Mouse (Mus musculus): ENCODE data around the gene Ptpn5. TPM values are rescaled to one million over a fixed set of nuclear protein-coding genes. Genes with fewer than 3 reads are reported as not detected.

Gene Ptpn5
- total and polyA plus RNA-seq, 3 experiments, result 0.03 TPM; not detected in 2

GRCm38 (mm10) chr7:47059339-47059738 is 74.1 kb downstream of the Ptpn5 start (continued):
- TF ChIP-seq USF1 (IDR thresholded peaks at IDR 0.05; ENCODE audit: low read depth, low read length) (no peak), NELFE (IDR thresholded peaks at IDR 0.05; ENCODE audit: low read depth, low read length) (no peak), CHD2 (IDR thresholded peaks at IDR 0.05; ENCODE audit: low read length) (no peak), MYC (IDR thresholded peaks at IDR 0.05; ENCODE audit: low read depth, low read length) (no peak), TCF12 (IDR thresholded peaks at IDR 0.05; ENCODE audit: low read depth, low read length) (peak; percentile 54), GATA1 (IDR thresholded peaks at IDR 0.05; ENCODE audit: low read depth, low read length) (peak; percentile 60)

- no peaks in the 10 kb centered on the region for H3K27me3 ChIP-seq (ENCODE audit: control insufficient read depth in 1 of 2, insufficient read depth in 2 of 2, low read length in 2 of 2)
- no peak overlapping the region for H3K27ac ChIP-seq (ENCODE audit: control insufficient read depth, low read depth, low read length)
- H3K36me3 ChIP-seq (ENCODE audit: control insufficient read depth in 1 of 2, insufficient read depth in 2 of 2, low read length in 2 of 2), result peaks cover 0 to 6% of the 10 kb centered on the region in 2 experiments; a peak in 2 of 4 replicates
- H3K79me2 ChIP-seq (ENCODE audit: control insufficient read depth, insufficient read depth, low read length, poor library complexity), result no peaks in the 10 kb centered on the region
- no peak overlapping the region for H3K9ac ChIP-seq (ENCODE audit: control insufficient read depth, low read depth, low read length, poor library complexity, severe bottlenecking)
- H3K4me1 ChIP-seq (ENCODE audit: control insufficient read depth in 1 of 2, insufficient read depth in 2 of 2, low read length in 2 of 2), result peaks cover 0 to 7% of the 10 kb centered on the region in 2 experiments; a peak in 3 of 4 replicates
- no peaks in the 10 kb centered on the region for H3K9me3 ChIP-seq (replicated peaks; ENCODE audit: insufficient read depth, low read length)
- DNase-seq (ENCODE audit: low read depth, low spot score), result no peak
- no peak overlapping the region for H3K4me3 ChIP-seq (ENCODE audit: control insufficient read depth in 1 of 2, insufficient read depth in 1 of 2, low read depth in 2 of 2, low read length in 2 of 2)
- TF ChIP-seq TCF12 (IDR thresholded peaks at IDR 0.05; ENCODE audit: low read depth, low read length) (no peak), NELFE (IDR thresholded peaks at IDR 0.05; ENCODE audit: low read depth, low read length) (no peak), USF2 (IDR thresholded peaks at IDR 0.05; ENCODE audit: borderline replicate concordance in 1 of 2, insufficient read depth in 1 of 2, low read depth in 1 of 2, low read length in 2 of 2) (no peak), ETS1 (IDR thresholded peaks at IDR 0.05; ENCODE audit: low read depth, low read length) (no peak), MYC (IDR thresholded peaks at IDR 0.05; ENCODE audit: low read depth, low read length) (no peak), SIN3A (IDR thresholded peaks at IDR 0.05; ENCODE audit: low read length) (no peak), BHLHE40 (IDR thresholded peaks at IDR 0.05; ENCODE audit: borderline replicate concordance, low read depth, low read length) (no peak), TBP (IDR thresholded peaks at IDR 0.05; ENCODE audit: low read depth, low read length) (no peak), SMC3 (IDR thresholded peaks at IDR 0.05; ENCODE audit: low read depth, low read length) (no peak), POLR2AphosphoS5 (IDR thresholded peaks at IDR 0.05; ENCODE audit: borderline replicate concordance, low read depth, low read length) (no peak), ZC3H11A (IDR thresholded peaks at IDR 0.05; ENCODE audit: low read depth, low read length) (no peak)
Observed at GRCm38 (mm10) chr7:47056273-47056672, 77.2 kb downstream of the Ptpn5 start.

GRCm38 (mm10) chr7:47055744-47056143 is 77.7 kb downstream of the Ptpn5 start:
- no peak for TF ChIP-seq MEF2A (IDR thresholded peaks at IDR 0.05; ENCODE audit: extremely low read depth, insufficient replicate concordance, low read depth, low read length, poor library complexity, severe bottlenecking)
- TF ChIP-seq MAX (IDR thresholded peaks at IDR 0.05; ENCODE audit: low read length), result no peak
- TF ChIP-seq TBP (IDR thresholded peaks at IDR 0.05; ENCODE audit: low read depth, low read length), result no peak
- no peak for TF ChIP-seq UBTF (IDR thresholded peaks at IDR 0.05; ENCODE audit: borderline replicate concordance, insufficient read depth, low read depth, low read length)
- no peak for TF ChIP-seq ZMIZ1 (IDR thresholded peaks at IDR 0.05; ENCODE audit: low read depth, low read length)
- no peak for TF ChIP-seq CHD1 (IDR thresholded peaks at IDR 0.05; ENCODE audit: low read depth, low read length)
- TF ChIP-seq USF2 (IDR thresholded peaks at IDR 0.05; ENCODE audit: borderline replicate concordance in 1 of 2, insufficient read depth in 1 of 2, low read depth in 1 of 2, low read length in 2 of 2), result no peak
- TF ChIP-seq ZC3H11A (IDR thresholded peaks at IDR 0.05; ENCODE audit: low read depth, low read length), result no peak
- no peak overlapping the region for H3K9ac ChIP-seq (ENCODE audit: control insufficient read depth, low read depth, low read length, poor library complexity, severe bottlenecking)
- H3K4me1 ChIP-seq (ENCODE audit: control insufficient read depth in 1 of 2, insufficient read depth in 2 of 2, low read length in 2 of 2), result peaks cover 0 to 11% of the 10 kb centered on the region in 2 experiments; a peak in 3 of 4 replicates
- no peak overlapping the region for H3K4me3 ChIP-seq (ENCODE audit: control insufficient read depth in 1 of 2, insufficient read depth in 1 of 2, low read depth in 2 of 2, low read length in 2 of 2)
- DNase-seq (ENCODE audit: low read depth, low spot score), result no peak
- no peaks in the 10 kb centered on the region for H3K79me2 ChIP-seq (ENCODE audit: control insufficient read depth, insufficient read depth, low read length, poor library complexity)
- H3K27ac ChIP-seq (ENCODE audit: control insufficient read depth, low read depth, low read length), result no peak overlapping the region
- H3K9me3 ChIP-seq (replicated peaks; ENCODE audit: insufficient read depth, low read length), result no peaks in the 10 kb centered on the region
- no peaks in the 10 kb centered on the region for H3K27me3 ChIP-seq (ENCODE audit: control insufficient read depth in 1 of 2, insufficient read depth in 2 of 2, low read length in 2 of 2)
- H3K36me3 ChIP-seq (ENCODE audit: control insufficient read depth in 1 of 2, insufficient read depth in 2 of 2, low read length in 2 of 2), result peaks cover 0 to 9% of the 10 kb centered on the region in 2 experiments; a peak in 2 of 4 replicates

Measured in MEL (cell line).